Mouse (Mus musculus) liver, embryonic 14.5 days (tissue): Measurements from ENCODE around the gene Notum. TPM values are rescaled to one million over a fixed set of nuclear protein-coding genes. Genes with fewer than 3 reads are reported as not detected.

Experiments
- ATAC-seq: fragments of 200-750 bp; cut with Nextera tagmentation; 2 replicates; pipeline ENCODE4 v1.8.0; 2017; ENCODE audit warnings: moderate number of reproducible peaks, mild to moderate bottlenecking, moderate library complexity; ENCODE audit not compliant: insufficient read depth
- DNase-seq, 3 experiments: peaks; one replicate each; pipeline ENCODE4 v3.0.0-alpha.2; 2012 to 2013; ENCODE audit warnings: low read depth in 3 of 3, low spot score in 3 of 3
- H3K27ac ChIP-seq: fragments of 300-500 bp; sonication (generic); 2 replicates; pipeline ENCODE4 v1.5.1; 2014; ENCODE audit warnings: moderate library complexity, mild to moderate bottlenecking, control low read depth, inconsistent platforms
- H3K27me3 ChIP-seq: fragments of 300-500 bp; sonication (generic); 2 replicates; pipeline ENCODE4 v1.6.1; 2014; ENCODE audit warnings: mild to moderate bottlenecking, low read length, moderate library complexity; ENCODE audit not compliant: control insufficient read depth, insufficient read depth
- H3K36me3 ChIP-seq: fragments of 300-500 bp; sonication (generic); replicated peaks from 2 replicates; pipeline ENCODE4 v1.6.1; 2014; ENCODE audit warnings: low read depth; ENCODE audit not compliant: control insufficient read depth, insufficient read depth
- H3K4me1 ChIP-seq, 2 experiments: fragments of 200-500 bp in 1 of 2; fragments of 300-500 bp in 1 of 2; sonication (generic) in 1 of 2; replicated peaks; 2 replicates each; pipeline ENCODE4 v1.6.1; 2012 to 2014; ENCODE audit warnings: antibody characterized with exemption in 1 of 2, inconsistent platforms in 1 of 2, low read length in 1 of 2; ENCODE audit not compliant: control insufficient read depth in 2 of 2, insufficient read depth in 2 of 2
- H3K4me2 ChIP-seq: fragments of 300-500 bp; sonication (generic); 2 replicates; pipeline ENCODE4 v1.6.1; 2014; ENCODE audit warnings: low read depth, mild to moderate bottlenecking, control low read depth, moderate library complexity
- H3K4me3 ChIP-seq, 2 experiments: fragments of 200-500 bp in 1 of 2; fragments of 300-500 bp in 1 of 2; sonication (generic) in 1 of 2; 2 replicates each; pipeline ENCODE4 v1.5.1; 2012 to 2014; ENCODE audit warnings: low read depth in 2 of 2, low read length in 2 of 2, mild to moderate bottlenecking in 2 of 2, control low read depth in 1 of 2, inconsistent platforms in 1 of 2, moderate library complexity in 1 of 2; ENCODE audit not compliant: insufficient read depth in 1 of 2
- H3K9ac ChIP-seq: fragments of 300-500 bp; sonication (generic); replicated peaks from 2 replicates; pipeline ENCODE4 v1.6.1; 2014; ENCODE audit warnings: mild to moderate bottlenecking, control low read depth, moderate library complexity
- H3K9me3 ChIP-seq: fragments of 300-500 bp; sonication (generic); 2 replicates; pipeline ENCODE4 v1.6.1; 2016; ENCODE audit warnings: low read length, mixed read lengths; ENCODE audit not compliant: control insufficient read depth
- CTCF ChIP-seq: IDR thresholded peaks from 2 replicates; pipeline ENCODE4 v1.5.1; 2016; ENCODE audit warnings: antibody characterized with exemption, low read depth, control low read depth
- EP300 ChIP-seq: IDR thresholded peaks from 2 replicates; pipeline ENCODE4 v1.6.1; 2016; ENCODE audit warnings: antibody characterized with exemption, low read depth
- WGBS: fragments of 180-500 bp; shearing (Covaris S2); extraction: QIAGEN DNeasy Blood & Tissue Kit; methylation state at CpG from one replicate; pipeline ENCODE4 v1.1.7; 2014; ENCODE audit not compliant: insufficient replicate concordance; 5-methylcytosine and 5-hydroxymethylcytosine counted together
- polyA plus RNA-seq, 2 experiments: library from polyadenylated mRNA; depleted of rRNA in 1 of 2; stranded (reverse) in 1 of 2; unstranded in 1 of 2; fragments of >200 nt; fragmentation: Nextera tagmentation in 1 of 2; extraction: Ambion mirVana in 1 of 2; gene quantifications; 2 replicates each; pipeline versions ENCODE4 v1.2.1 to v1.2.3; 2012 to 2014

The Notum gene
- polyA plus RNA-seq, 2 experiments = 0.18 to 0.30 TPM

DNA sequence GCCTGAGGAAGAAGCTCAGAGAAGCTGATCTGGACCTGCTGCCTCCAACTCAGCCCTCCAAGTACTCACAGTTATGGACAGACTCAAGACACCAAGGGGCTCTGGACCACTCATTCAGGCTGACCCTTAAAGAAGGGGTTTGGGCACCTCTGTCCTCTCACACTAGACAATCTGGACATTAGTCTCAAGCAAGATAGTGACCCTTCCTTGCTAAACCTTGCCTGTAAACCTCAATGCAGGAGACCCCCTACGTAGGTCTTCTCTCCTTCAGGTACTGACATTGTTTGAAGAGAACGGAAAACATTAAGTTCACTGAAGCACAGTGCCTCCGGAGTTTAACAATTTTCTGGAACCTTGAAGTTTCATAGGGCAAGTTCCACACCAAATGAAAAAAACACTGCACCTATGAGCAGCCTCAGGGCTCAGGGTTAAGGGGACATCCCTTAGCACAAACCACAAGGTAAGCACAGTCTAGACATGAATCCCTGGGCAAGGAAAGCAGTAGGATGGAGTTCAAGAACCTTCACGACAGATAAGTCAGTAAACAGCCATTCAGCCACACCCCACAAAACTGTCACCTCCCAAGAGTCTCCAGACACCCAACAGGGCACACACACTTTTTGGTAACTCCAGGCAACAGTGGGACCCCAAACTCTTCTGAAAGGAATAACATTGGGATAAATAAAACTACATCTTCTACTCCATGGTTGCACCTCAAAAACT lies 29.1 kb downstream of the Notum start:
- no peak for TF ChIP-seq EP300
- TF ChIP-seq CTCF = no peak
- Histone ChIP-seq H3K4me3 (peak overlapping the region; percentile 64 to 89), H3K27me3 (no peaks in the 10 kb centered on the region), H3K9ac (peak overlapping the region; percentile 99), H3K36me3 (peaks cover 9% of the 10 kb centered on the region), H3K4me2 (peak overlapping the region; percentile 75), H3K9me3 (no peaks in the 10 kb centered on the region), H3K27ac (peak overlapping the region; percentile 99), H3K4me1 (peaks cover 36 to 41% of the 10 kb centered on the region in 2 experiments)
- ATAC-seq (peak; percentile 19; the same call in 1 of the 2 replicates), DNase-seq (peak in 2 of 3 experiments; percentile 67 to 72)
- 33% methylated on average over 4 of the region's 4 CpGs for WGBS

DNA sequence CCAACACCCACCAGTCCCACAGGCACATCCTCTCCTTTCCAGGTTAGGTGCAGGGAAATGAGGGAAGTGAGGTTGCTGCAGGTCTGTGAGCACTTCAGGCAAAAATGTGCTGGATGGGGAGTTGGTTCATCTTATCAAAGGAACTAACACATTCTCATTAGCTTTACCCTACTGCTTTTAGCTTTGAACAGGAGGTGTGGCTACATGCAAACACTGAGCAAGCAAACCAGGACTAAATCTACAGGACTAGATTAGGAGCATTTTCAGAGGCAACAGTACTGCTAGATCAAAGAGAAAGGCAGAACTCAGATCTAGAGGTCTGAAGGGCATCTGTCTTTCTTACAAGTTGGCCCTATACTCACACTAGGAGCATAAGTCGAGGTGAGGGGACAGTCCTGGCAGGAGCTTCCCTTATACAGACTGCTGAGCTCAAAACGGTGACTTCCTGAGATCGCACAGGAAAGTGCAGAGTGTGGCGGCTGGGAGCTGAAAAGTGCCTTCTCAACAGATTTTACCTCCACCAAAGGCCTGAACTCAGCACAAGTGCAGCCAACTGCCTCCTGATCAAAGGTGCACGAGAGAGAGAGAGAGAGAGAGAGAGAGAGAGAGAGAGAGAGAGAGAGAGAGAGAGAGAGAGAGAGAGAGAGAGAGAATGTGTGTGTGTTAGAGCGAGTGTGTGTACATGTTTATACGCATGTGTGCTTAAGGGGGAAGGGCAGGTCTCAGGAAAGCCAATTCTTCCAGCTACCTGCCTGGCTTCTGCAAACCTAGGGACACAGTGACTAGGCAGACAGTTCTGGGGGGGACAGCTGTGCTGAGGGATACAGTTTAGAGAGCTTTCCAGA lies 29.9 kb downstream of the Notum start:
- DNase-seq (no peak), ATAC-seq (no peak)
- WGBS = 1% methylated on average over 7 of the region's 7 CpGs
- peak overlapping the region; percentile 64 to 89 for H3K4me3 ChIP-seq
- no peaks in the 10 kb centered on the region for H3K27me3 ChIP-seq
- H3K27ac ChIP-seq = peak overlapping the region; percentile 99
- peaks cover 36 to 46% of the 10 kb centered on the region in 2 experiments for H3K4me1 ChIP-seq
- TF ChIP-seq CTCF = no peak
- no peak for TF ChIP-seq EP300
- peaks cover 9% of the 10 kb centered on the region for H3K36me3 ChIP-seq
- H3K9me3 ChIP-seq = no peaks in the 10 kb centered on the region
- peak overlapping the region; percentile 99 for H3K9ac ChIP-seq
- peak overlapping the region; percentile 75 for H3K4me2 ChIP-seq

GRCm38 (mm10) chr11:120630401-120630871 lies 30.5 kb downstream of the Notum start:
- Histone ChIP-seq H3K36me3 (peaks cover 9% of the 10 kb centered on the region), H3K27ac (peak overlapping the region; percentile 99), H3K4me3 (peak overlapping the region; percentile 64 to 89), H3K9me3 (no peaks in the 10 kb centered on the region), H3K27me3 (no peaks in the 10 kb centered on the region), H3K4me1 (peaks cover 37 to 52% of the 10 kb centered on the region in 2 experiments), H3K4me2 (peak overlapping the region; percentile 75), H3K9ac (peak overlapping the region; percentile 99)
- DNase-seq = no peak
- TF ChIP-seq EP300 (no peak), CTCF (no peak)
- peak; percentile 27 for ATAC-seq
- 23% methylated on average over 5 of the region's 5 CpGs for WGBS

DNA sequence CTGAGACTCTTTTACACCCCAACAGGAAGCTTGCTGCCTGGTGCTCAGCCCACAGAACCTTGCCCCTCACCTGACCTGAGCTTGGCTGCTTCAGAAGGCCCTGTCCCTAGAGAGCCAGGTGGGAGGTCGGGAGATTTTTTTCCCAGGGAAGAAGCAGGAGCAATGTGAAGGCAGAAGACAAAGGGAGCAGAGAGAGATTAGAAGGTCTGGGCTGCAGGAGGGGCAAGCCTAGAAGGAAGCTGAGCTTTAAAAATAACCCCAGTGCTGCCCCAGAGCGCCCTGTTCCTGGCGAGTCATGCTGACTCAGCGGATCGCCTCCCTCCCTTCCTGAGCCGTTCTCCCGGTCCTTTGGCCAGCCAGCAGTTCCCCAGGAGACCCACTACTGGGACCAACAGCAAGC lies 31.1 kb downstream of the Notum start:
- TF ChIP-seq EP300 = peak; percentile 41; the same call in 1 of the 2 replicates
- TF ChIP-seq CTCF = no peak
- Histone ChIP-seq H3K4me2 (peak overlapping the region; percentile 75), H3K4me1 (peaks cover 41 to 55% of the 10 kb centered on the region in 2 experiments), H3K9ac (peak overlapping the region; percentile 99), H3K36me3 (peaks cover 9% of the 10 kb centered on the region), H3K27ac (peak overlapping the region; percentile 99), H3K9me3 (no peaks in the 10 kb centered on the region), H3K27me3 (no peaks in the 10 kb centered on the region), H3K4me3 (peak overlapping the region; percentile 64 to 89)
- WGBS = 0% methylated on average over 7 of the region's 7 CpGs
- ATAC-seq (peak; percentile 50), DNase-seq (peak; percentile 77 to 78 (median 78))
